ENCODE assay signal across 9 mouse cellular contexts in the genomic region with DNA sequence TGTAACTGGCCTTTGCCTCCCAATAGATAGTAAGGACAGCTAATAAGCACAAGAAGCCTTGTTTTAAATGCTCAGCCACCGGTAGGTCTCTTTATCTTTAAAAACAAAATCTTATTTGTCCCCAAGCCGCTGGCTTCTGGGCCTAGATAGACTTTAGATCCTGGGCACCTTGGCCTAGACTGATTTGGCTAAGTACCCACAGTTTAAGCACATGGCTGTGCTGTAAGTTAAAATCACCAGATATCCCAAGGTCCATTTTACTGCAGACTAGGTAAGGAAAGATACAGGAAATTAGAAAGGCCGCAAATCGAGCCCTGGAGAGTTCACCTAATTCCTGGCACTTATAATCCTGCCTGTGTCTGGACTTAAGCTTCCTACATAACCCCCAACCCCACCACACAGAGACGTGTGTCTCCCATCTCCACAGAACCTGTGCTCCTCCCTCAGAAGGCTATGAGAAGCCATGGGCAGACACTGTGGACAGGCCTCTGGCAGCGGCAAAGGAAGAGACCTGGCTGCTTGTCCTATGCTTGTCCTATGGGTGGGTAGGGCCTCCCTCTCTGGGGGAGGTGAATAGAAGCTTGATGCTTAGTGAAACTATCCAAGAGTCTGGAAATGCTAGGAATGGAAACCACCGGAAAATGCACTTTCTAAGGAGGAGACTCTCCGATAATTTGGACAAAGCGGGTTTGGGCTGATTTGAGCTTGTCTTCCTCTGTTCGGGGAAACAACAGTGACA. TPM values are rescaled to one million over a fixed set of nuclear protein-coding genes. Genes with fewer than 3 reads are reported as not detected.
DNase-seq lines count a peak whose midpoint lies in the region; ATAC-seq and TF ChIP-seq lines count a peak whose summit lies in the region.
"Had no signal": no experiment of that assay in that cellular context is flagged by ENCODE, and none has a peak within 500 bp of the region (broad histone marks: within the 10 kb centered on the region; RNA-seq: fewer than 3 reads in every experiment).

No protein-coding gene starts in this region.

- no peak for DNase-seq in forebrain, embryonic 14.5 days (ENCODE audit: low spot score)
- no peak for DNase-seq in lung, postnatal 25 days (ENCODE audit: low spot score)
- no peak for DNase-seq in stomach, postnatal 0 days (ENCODE audit: low spot score)
- DNase-seq in right cerebral cortex, postnatal 10 days (ENCODE audit: low spot score in 2 of 2) = no peak
- DNase-seq: adrenal gland, postnatal 14 days; heart, postnatal 36 days had no signal

- peak overlapping the region; percentile 93 for H3K27ac ChIP-seq in forebrain, embryonic 14.5 days (ENCODE audit: low read depth, low read length)
- H3K27ac ChIP-seq in forebrain, embryonic 12.5 days = no peak overlapping the region
- H3K27ac ChIP-seq in lung, embryonic 16.5 days (ENCODE audit: low read length) = 0 out of 2 replicates have a peak overlapping the region, but pooled peaks have one; percentile 10
- H3K27ac ChIP-seq in hindbrain, embryonic 16.5 days (ENCODE audit: low read depth, low read length) = peak overlapping the region; percentile 55
- H3K27ac ChIP-seq in stomach, postnatal 0 days (replicated peaks) = 0 out of 2 replicates have a peak overlapping the region, but pooled peaks have one; percentile 63

- TF ChIP-seq CTCF in stomach, postnatal 0 days (IDR thresholded peaks at IDR 0.05; ENCODE audit: low read depth) = no peak

- peaks cover 59% of the 10 kb centered on the region for H3K4me1 ChIP-seq in forebrain, embryonic 14.5 days (ENCODE audit: control insufficient read depth, insufficient read depth, low read length)
- peaks cover 58% of the 10 kb centered on the region for H3K4me1 ChIP-seq in forebrain, embryonic 12.5 days
- peaks cover 58% of the 10 kb centered on the region for H3K4me1 ChIP-seq in lung, embryonic 16.5 days (replicated peaks; ENCODE audit: control insufficient read depth, insufficient read depth, low read length)
- peaks cover 35% of the 10 kb centered on the region for H3K4me1 ChIP-seq in hindbrain, embryonic 16.5 days (ENCODE audit: control insufficient read depth, insufficient read depth, low read depth, low read length)
- peaks cover 15% of the 10 kb centered on the region for H3K4me1 ChIP-seq in stomach, postnatal 0 days (replicated peaks; ENCODE audit: control insufficient read depth, insufficient read depth)

- no peak for ATAC-seq in forebrain, embryonic 14.5 days
- no peak for ATAC-seq in forebrain, embryonic 12.5 days (ENCODE audit: low FRiP score)
- no peak for ATAC-seq in lung, embryonic 16.5 days (ENCODE audit: low read depth)
- ATAC-seq in hindbrain, embryonic 16.5 days = no peak
- ATAC-seq in stomach, postnatal 0 days (ENCODE audit: low FRiP score, low TSS enrichment) = no peak

- peak overlapping the region; percentile 66 for H3K9ac ChIP-seq in forebrain, embryonic 14.5 days (ENCODE audit: low read length)
- H3K9ac ChIP-seq in forebrain, embryonic 12.5 days = no peak overlapping the region; the same call in 1 of the 2 replicates
- H3K9ac ChIP-seq in lung, embryonic 16.5 days (ENCODE audit: low read length) = no peak overlapping the region
- no peak overlapping the region for H3K9ac ChIP-seq in hindbrain, embryonic 16.5 days (ENCODE audit: low read depth, low read length)
- no peak overlapping the region for H3K9ac ChIP-seq in stomach, postnatal 0 days (ENCODE audit: low read length)

- no peaks in the 10 kb centered on the region for H3K36me3 ChIP-seq in forebrain, embryonic 14.5 days (ENCODE audit: control insufficient read depth, insufficient read depth, low read length)
- no peaks in the 10 kb centered on the region for H3K36me3 ChIP-seq in forebrain, embryonic 12.5 days (replicated peaks)
- H3K36me3 ChIP-seq in lung, embryonic 16.5 days (ENCODE audit: control insufficient read depth, insufficient read depth, low read length) = no peaks in the 10 kb centered on the region
- no peaks in the 10 kb centered on the region for H3K36me3 ChIP-seq in hindbrain, embryonic 16.5 days (ENCODE audit: control insufficient read depth, insufficient read depth, low read length)
- no peaks in the 10 kb centered on the region for H3K36me3 ChIP-seq in stomach, postnatal 0 days (ENCODE audit: control insufficient read depth, insufficient read depth, low read length)

- WGBS in forebrain, embryonic 14.5 days = 28% methylated on average over 10 of the region's 10 CpGs
- WGBS in forebrain, embryonic 12.5 days = 13% methylated on average over 10 of the region's 10 CpGs
- WGBS in lung, embryonic 16.5 days = 62% methylated on average over 10 of the region's 10 CpGs
- WGBS in hindbrain, embryonic 16.5 days = 33% methylated on average over 10 of the region's 10 CpGs
- WGBS in stomach, postnatal 0 days = 68% methylated on average over 10 of the region's 10 CpGs

- TF ChIP-seq EP300 in stomach, postnatal 0 days (optimal IDR thresholded peaks at IDR 0.05) = no peak

- H3K4me3 ChIP-seq in forebrain, embryonic 14.5 days (ENCODE audit: low read depth, low read length) = no peak overlapping the region
- no peak overlapping the region for H3K4me3 ChIP-seq in forebrain, embryonic 12.5 days (replicated peaks)
- H3K4me3 ChIP-seq in lung, embryonic 16.5 days (ENCODE audit: low read length) = no peak overlapping the region
- no peak overlapping the region for H3K4me3 ChIP-seq in hindbrain, embryonic 16.5 days (ENCODE audit: low read length)
- no peak overlapping the region for H3K4me3 ChIP-seq in stomach, postnatal 0 days (ENCODE audit: low read depth, low read length)

- H3K9me3 ChIP-seq in forebrain, embryonic 14.5 days (replicated peaks; ENCODE audit: control insufficient read depth, low read length) = no peaks in the 10 kb centered on the region
- no peaks in the 10 kb centered on the region for H3K9me3 ChIP-seq in forebrain, embryonic 12.5 days
- H3K9me3 ChIP-seq in lung, embryonic 16.5 days (ENCODE audit: control insufficient read depth, low read length) = no peaks in the 10 kb centered on the region
- no peaks in the 10 kb centered on the region for H3K9me3 ChIP-seq in hindbrain, embryonic 16.5 days (ENCODE audit: control insufficient read depth, low read length)
- no peaks in the 10 kb centered on the region for H3K9me3 ChIP-seq in stomach, postnatal 0 days (ENCODE audit: control insufficient read depth, low read length)

- H3K27me3 ChIP-seq in forebrain, embryonic 14.5 days (replicated peaks; ENCODE audit: control insufficient read depth, insufficient read depth, low read length) = peaks cover 47% of the 10 kb centered on the region
- H3K27me3 ChIP-seq in forebrain, embryonic 12.5 days = peaks cover 100% of the 10 kb centered on the region
- peaks cover 9% of the 10 kb centered on the region; the same call in 1 of the 2 replicates for H3K27me3 ChIP-seq in lung, embryonic 16.5 days (ENCODE audit: control insufficient read depth, insufficient read depth, low read depth, low read length)
- peaks cover 26% of the 10 kb centered on the region for H3K27me3 ChIP-seq in hindbrain, embryonic 16.5 days (replicated peaks; ENCODE audit: control insufficient read depth, insufficient read depth, low read length)
- no peaks in the 10 kb centered on the region for H3K27me3 ChIP-seq in stomach, postnatal 0 days (ENCODE audit: control insufficient read depth, insufficient read depth, low read length)

- H3K4me2 ChIP-seq in forebrain, embryonic 14.5 days (ENCODE audit: low read length) = peak overlapping the region; percentile 55
- no peak overlapping the region; the same call in 1 of the 2 replicates for H3K4me2 ChIP-seq in forebrain, embryonic 12.5 days
- no peak overlapping the region for H3K4me2 ChIP-seq in lung, embryonic 16.5 days (ENCODE audit: low read depth, low read length)
- peak overlapping the region; percentile 20; the same call in 1 of the 2 replicates for H3K4me2 ChIP-seq in hindbrain, embryonic 16.5 days (ENCODE audit: low read length)
- H3K4me2 ChIP-seq in stomach, postnatal 0 days (replicated peaks; ENCODE audit: low read depth) = no peak overlapping the region

RNA-seq across cellular contexts. Expression of gene Nfix, which starts 22.1 kb away (rescaled TPM):
- polyA plus RNA-seq in forebrain, embryonic 14.5 days (2014; fragmentation: Nextera tagmentation; extraction: Ambion mirVana) = 237 and 318 TPM in 2 replicates
- polyA plus RNA-seq in forebrain, embryonic 12.5 days (2016; fragmentation: Nextera tagmentation; extraction: Ambion mirVana) = 31.9 and 33.2 TPM in 2 replicates
- 43.9 and 44.6 TPM in 2 replicates for polyA plus RNA-seq in lung, embryonic 16.5 days (2015; fragmentation: Nextera tagmentation; extraction: Ambion mirVana)
- 94.3 and 109 TPM in 2 replicates for polyA plus RNA-seq in hindbrain, embryonic 16.5 days (2015; fragmentation: Nextera tagmentation; extraction: Ambion mirVana)
- polyA plus RNA-seq in stomach, postnatal 0 days (2015; fragmentation: Nextera tagmentation; extraction: Ambion mirVana) = 36.5 and 36.6 TPM in 2 replicates

RNA-seq across cellular contexts. Expression of gene Dand5, which starts 44.6 kb away (rescaled TPM):
- polyA plus RNA-seq in forebrain, embryonic 14.5 days (2014; fragmentation: Nextera tagmentation; extraction: Ambion mirVana) = 8.6 and 9.4 TPM in 2 replicates
- 5.3 and 5.6 TPM in 2 replicates for polyA plus RNA-seq in forebrain, embryonic 12.5 days (2016; fragmentation: Nextera tagmentation; extraction: Ambion mirVana)
- 6.3 and 6.5 TPM in 2 replicates for polyA plus RNA-seq in lung, embryonic 16.5 days (2015; fragmentation: Nextera tagmentation; extraction: Ambion mirVana)
- polyA plus RNA-seq in hindbrain, embryonic 16.5 days (2015; fragmentation: Nextera tagmentation; extraction: Ambion mirVana) = 15.4 and 17.1 TPM in 2 replicates
- polyA plus RNA-seq in stomach, postnatal 0 days (2015; fragmentation: Nextera tagmentation; extraction: Ambion mirVana) = 3.3 TPM in 2 replicates

RNA-seq across cellular contexts. Expression of gene Gadd45gip1, which starts 53.3 kb away (rescaled TPM):
- polyA plus RNA-seq in forebrain, embryonic 14.5 days (2014; fragmentation: Nextera tagmentation; extraction: Ambion mirVana) = 35.2 and 41.3 TPM in 2 replicates
- 43.0 and 44.8 TPM in 2 replicates for polyA plus RNA-seq in forebrain, embryonic 12.5 days (2016; fragmentation: Nextera tagmentation; extraction: Ambion mirVana)
- polyA plus RNA-seq in lung, embryonic 16.5 days (2015; fragmentation: Nextera tagmentation; extraction: Ambion mirVana) = 38.6 and 43.0 TPM in 2 replicates
- 40.6 and 40.7 TPM in 2 replicates for polyA plus RNA-seq in hindbrain, embryonic 16.5 days (2015; fragmentation: Nextera tagmentation; extraction: Ambion mirVana)
- polyA plus RNA-seq in stomach, postnatal 0 days (2015; fragmentation: Nextera tagmentation; extraction: Ambion mirVana) = 38.5 and 39.3 TPM in 2 replicates

RNA-seq across cellular contexts. Expression of gene G430095P16Rik, which starts 55.3 kb away (rescaled TPM):
- polyA plus RNA-seq in forebrain, embryonic 14.5 days (2014; fragmentation: Nextera tagmentation; extraction: Ambion mirVana) = 1.5 and 1.7 TPM in 2 replicates
- 2.2 and 3.5 TPM in 2 replicates for polyA plus RNA-seq in forebrain, embryonic 12.5 days (2016; fragmentation: Nextera tagmentation; extraction: Ambion mirVana)
- 3.1 and 3.7 TPM in 2 replicates for polyA plus RNA-seq in lung, embryonic 16.5 days (2015; fragmentation: Nextera tagmentation; extraction: Ambion mirVana)
- polyA plus RNA-seq in hindbrain, embryonic 16.5 days (2015; fragmentation: Nextera tagmentation; extraction: Ambion mirVana) = 0.82 and 0.89 TPM in 2 replicates
- polyA plus RNA-seq in stomach, postnatal 0 days (2015; fragmentation: Nextera tagmentation; extraction: Ambion mirVana) = 1.7 and 2.0 TPM in 2 replicates

Comparison
In these comparisons a context has a peak if more than half of its experiments do, and no peak if none do; other contexts are left out.
1. H3K4me2 ChIP-seq: peak in forebrain, embryonic 14.5 days (single experiment) and hindbrain, embryonic 16.5 days (single experiment); none in forebrain, embryonic 12.5 days (single experiment), lung, embryonic 16.5 days (single experiment) and stomach, postnatal 0 days (single experiment).